Mouse (Mus musculus) heart, embryonic 14.5 days (tissue): Measurements from ENCODE around the gene Agrn. TPM values are rescaled to one million over a fixed set of nuclear protein-coding genes. Genes with fewer than 3 reads are reported as not detected.
"Not testable (repeated sequence)": the region's sequence is repeated elsewhere in the genome, so short reads cannot be mapped to it uniquely, and the experiment has no call there.

ENCODE experiments used
- ATAC-seq: fragments of 200-750 bp; cut with Nextera tagmentation; 2 replicates; pipeline ENCODE4 v1.8.0; 2017; ENCODE audit warnings: low read depth, moderate TSS enrichment; ENCODE audit not compliant: insufficient number of reproducible peaks, insufficient read depth, low FRiP score
- H3K27ac ChIP-seq, 2 experiments: fragments of 200-500 bp in 1 of 2; fragments of 300-500 bp in 1 of 2; sonication (generic) in 1 of 2; replicated peaks in 1 of 2; 2 replicates each; pipeline ENCODE4 v1.5.1; 2012 to 2014; ENCODE audit warnings: low read depth in 2 of 2, low read length in 2 of 2, control low read depth in 1 of 2, mild to moderate bottlenecking in 1 of 2, mixed read lengths in 1 of 2; ENCODE audit not compliant: control insufficient read depth in 1 of 2, insufficient read depth in 1 of 2
- H3K27me3 ChIP-seq: fragments of 300-500 bp; sonication (generic); 2 replicates; pipeline ENCODE4 v1.6.1; 2014; ENCODE audit warnings: mild to moderate bottlenecking, low read length, control low read depth; ENCODE audit not compliant: control insufficient read depth, insufficient read depth
- H3K36me3 ChIP-seq: fragments of 300-500 bp; sonication (generic); 2 replicates; pipeline ENCODE4 v1.6.1; 2014; ENCODE audit warnings: mild to moderate bottlenecking, control low read depth, low read length, mixed read lengths; ENCODE audit not compliant: control insufficient read depth, insufficient read depth
- H3K4me1 ChIP-seq, 2 experiments: fragments of 200-500 bp in 1 of 2; fragments of 300-500 bp in 1 of 2; sonication (generic) in 1 of 2; 2 replicates each; pipeline ENCODE4 v1.6.1; 2012 to 2014; ENCODE audit warnings: low read length in 2 of 2, control low read depth in 1 of 2, mixed read lengths in 1 of 2; ENCODE audit not compliant: control insufficient read depth in 2 of 2, insufficient read depth in 2 of 2
- H3K4me2 ChIP-seq: fragments of 300-500 bp; sonication (generic); 2 replicates; pipeline ENCODE4 v1.6.1; 2014; ENCODE audit warnings: mild to moderate bottlenecking, low read length
- H3K4me3 ChIP-seq, 2 experiments: fragments of 200-500 bp in 1 of 2; fragments of 300-500 bp in 1 of 2; sonication (generic) in 1 of 2; 2 replicates each; pipeline ENCODE4 v1.5.1; 2012 to 2014; ENCODE audit warnings: low read length in 2 of 2, mild to moderate bottlenecking in 2 of 2, control low read depth in 1 of 2, low read depth in 1 of 2, moderate library complexity in 1 of 2; ENCODE audit not compliant: control insufficient read depth in 1 of 2, insufficient read depth in 1 of 2
- H3K9ac ChIP-seq: fragments of 300-500 bp; sonication (generic); 2 replicates; pipeline ENCODE4 v1.6.1; 2014; ENCODE audit warnings: mild to moderate bottlenecking, low read length
- H3K9me3 ChIP-seq: fragments of 300-500 bp; sonication (generic); 2 replicates; pipeline ENCODE4 v1.6.1; 2016; ENCODE audit warnings: low read length, control low read depth; ENCODE audit not compliant: control insufficient read depth
- WGBS: fragments of 180-500 bp; shearing (Covaris S2); extraction: QIAGEN DNeasy Blood & Tissue Kit; methylation state at CpG from one replicate; pipeline ENCODE4 v1.1.7; 2014; 5-methylcytosine and 5-hydroxymethylcytosine counted together
- polyA plus RNA-seq: library from polyadenylated mRNA; unstranded; fragments of >200 nt; fragmentation: Nextera tagmentation; extraction: Ambion mirVana; gene quantifications from 2 replicates; pipeline ENCODE4 v1.2.1, GENCODE M21; 2014

Agrn gene
- polyA plus RNA-seq, 1 experiment from 2014 or later: 47.0 TPM

DNA sequence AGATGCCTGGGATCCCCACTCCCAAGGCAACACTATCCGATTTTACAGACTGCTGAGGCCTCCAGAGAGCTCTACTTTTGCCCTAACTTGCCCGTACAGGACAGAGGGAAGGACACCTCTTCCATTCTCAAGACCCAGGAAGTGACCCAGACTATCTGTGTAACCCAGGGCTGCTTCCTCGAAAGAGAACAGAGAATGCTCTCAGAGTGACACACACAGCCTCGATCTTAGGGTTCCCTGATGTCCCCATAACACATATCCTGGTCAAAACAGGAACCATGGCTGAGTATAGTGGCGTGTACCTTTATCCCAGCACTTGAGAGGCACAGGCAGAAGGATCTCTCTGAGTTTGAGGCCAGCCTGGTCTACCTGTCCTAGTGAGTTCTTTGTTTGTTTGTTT, 13.5 kb downstream of the Agrn start:
- Histone ChIP-seq H3K27me3 (no peaks in the 10 kb centered on the region), H3K4me2 (no peak overlapping the region), H3K36me3 (peaks cover 52% of the 10 kb centered on the region), H3K27ac (no peak overlapping the region), H3K9ac (no peak overlapping the region), H3K9me3 (no peaks in the 10 kb centered on the region), H3K4me1 (peaks cover 19 to 43% of the 10 kb centered on the region in 2 experiments), H3K4me3 (no peak overlapping the region)
- 77% methylated on average over 5 of the region's 5 CpGs for WGBS
- no peak for ATAC-seq

DNA sequence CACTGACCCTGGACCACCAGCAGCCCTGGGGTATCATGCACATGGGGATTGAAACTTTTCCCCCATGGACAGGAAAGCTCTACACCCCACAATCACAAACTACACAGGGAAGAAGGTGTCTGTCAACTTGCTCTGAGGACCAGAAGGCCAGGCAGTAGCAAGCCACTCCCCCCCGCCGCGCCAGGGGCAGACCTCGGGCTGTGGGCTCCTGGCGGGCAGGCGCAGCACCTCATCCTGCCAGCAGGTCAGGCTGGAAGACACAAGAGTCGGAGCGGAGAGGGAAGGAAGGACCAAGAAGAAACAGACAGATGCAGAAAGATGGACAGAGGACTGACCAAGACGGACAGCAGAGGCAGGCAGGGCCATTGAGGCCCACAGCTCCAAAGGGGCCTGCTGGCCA, 19.7 kb downstream of the Agrn start:
- Histone ChIP-seq H3K27me3 (no peaks in the 10 kb centered on the region), H3K36me3 (peaks cover 85% of the 10 kb centered on the region), H3K27ac (no peak overlapping the region), H3K4me3 (no peak overlapping the region), H3K9me3 (no peaks in the 10 kb centered on the region), H3K9ac (no peak overlapping the region), H3K4me1 (no peaks in the 10 kb centered on the region), H3K4me2 (no peak overlapping the region)
- no peak for ATAC-seq
- 92% methylated on average over 9 of the region's 9 CpGs for WGBS

- Histone ChIP-seq H3K9me3 (no peaks in the 10 kb centered on the region), H3K36me3 (peaks cover 99% of the 10 kb centered on the region), H3K27me3 (no peaks in the 10 kb centered on the region), H3K27ac (no peak overlapping the region), H3K9ac (no peak overlapping the region), H3K4me3 (no peak overlapping the region), H3K4me1 (no peaks in the 10 kb centered on the region), H3K4me2 (no peak overlapping the region)
- ATAC-seq: no peak
- WGBS: 90% methylated on average over 11 of the region's 11 CpGs
Observed at GRCm38 (mm10) chr4:156171828-156172227, 25.5 kb downstream of the Agrn start.

DNA sequence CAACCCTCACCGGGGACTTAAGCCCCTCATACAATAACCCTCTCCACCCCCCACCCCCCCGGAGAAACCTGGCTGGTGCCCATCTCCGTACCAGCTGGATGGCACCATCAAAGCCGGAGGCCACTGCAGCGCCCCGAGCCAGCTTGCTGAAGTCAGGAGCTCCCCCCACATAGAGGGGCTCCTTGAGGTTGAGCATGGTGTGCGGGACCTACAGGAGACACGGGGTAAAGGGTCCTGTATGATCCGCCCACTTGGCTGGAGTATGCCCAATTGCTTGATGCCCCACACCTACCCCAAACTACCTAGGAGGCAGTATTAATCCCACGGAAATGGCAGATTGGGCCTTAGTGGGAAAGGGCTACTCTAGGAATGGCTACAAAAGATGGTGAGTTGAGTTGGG, 28.2 kb downstream of the Agrn start:
- no peak overlapping the region for H3K9ac ChIP-seq
- no peaks in the 10 kb centered on the region for H3K27me3 ChIP-seq
- no peak for ATAC-seq
- no peaks in the 10 kb centered on the region for H3K4me1 ChIP-seq
- H3K9me3 ChIP-seq: no peaks in the 10 kb centered on the region
- WGBS: 95% methylated on average over 10 of the region's 10 CpGs
- no peak overlapping the region for H3K4me3 ChIP-seq
- H3K36me3 ChIP-seq: peaks cover 100% of the 10 kb centered on the region
- no peak overlapping the region for H3K27ac ChIP-seq
- H3K4me2 ChIP-seq: no peak overlapping the region

DNA sequence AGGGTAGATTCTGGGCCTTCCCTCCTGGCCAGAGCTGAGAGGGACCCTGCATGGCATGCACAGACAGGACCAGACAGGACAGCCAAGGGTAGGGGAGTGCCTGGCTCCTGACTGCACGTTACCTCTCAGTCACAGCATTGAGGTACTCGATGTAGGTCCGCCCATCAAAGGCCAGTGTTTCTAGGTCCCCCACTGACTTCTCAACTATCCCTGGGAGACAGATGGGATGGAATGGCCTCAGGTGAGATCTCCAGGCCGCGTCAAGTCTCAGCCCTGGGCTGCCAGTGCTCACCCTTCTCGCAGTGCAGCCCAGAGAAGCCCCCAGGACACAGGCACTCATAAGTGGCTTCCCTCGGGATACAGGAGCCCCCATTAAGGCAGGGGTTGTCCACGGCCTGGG, 28.7 kb downstream of the Agrn start:
- no peak for ATAC-seq
- no peaks in the 10 kb centered on the region for H3K9me3 ChIP-seq
- H3K4me3 ChIP-seq: no peak overlapping the region
- WGBS: 92% methylated on average over 8 of the region's 8 CpGs
- no peak overlapping the region for H3K9ac ChIP-seq
- H3K4me2 ChIP-seq: no peak overlapping the region
- H3K36me3 ChIP-seq: peaks cover 100% of the 10 kb centered on the region
- no peaks in the 10 kb centered on the region for H3K4me1 ChIP-seq
- H3K27ac ChIP-seq: no peak overlapping the region
- H3K27me3 ChIP-seq: no peaks in the 10 kb centered on the region

DNA sequence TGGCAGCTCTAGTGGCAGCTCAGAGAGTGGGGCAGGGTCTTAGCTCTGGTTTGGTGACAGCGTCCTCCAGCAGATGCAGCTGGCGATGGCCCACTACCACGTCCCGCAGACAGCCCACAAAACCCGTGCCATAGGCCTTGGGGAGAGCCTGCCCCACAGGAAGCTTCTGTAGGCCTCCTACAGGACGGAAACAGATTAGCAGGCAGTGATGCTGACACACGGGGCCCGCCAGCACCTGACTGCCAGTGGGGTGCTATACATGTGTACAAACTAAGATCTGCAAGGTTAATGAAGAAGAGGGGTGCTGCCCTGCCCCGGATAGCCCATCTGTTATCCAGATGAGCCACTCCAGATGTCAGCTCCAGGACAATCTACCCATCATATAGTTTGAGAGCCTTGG, 30.8 kb downstream of the Agrn start:
- Histone ChIP-seq H3K36me3 (peaks cover 89% of the 10 kb centered on the region), H3K27me3 (no peaks in the 10 kb centered on the region), H3K4me1 (no peaks in the 10 kb centered on the region), H3K4me3 (no peak overlapping the region), H3K4me2 (no peak overlapping the region), H3K27ac (no peak overlapping the region), H3K9ac (no peak overlapping the region), H3K9me3 (peaks cover 7% of the 10 kb centered on the region; the same call in 1 of the 2 replicates)
- WGBS: 89% methylated on average over 9 of the region's 9 CpGs
- no peak for ATAC-seq

DNA sequence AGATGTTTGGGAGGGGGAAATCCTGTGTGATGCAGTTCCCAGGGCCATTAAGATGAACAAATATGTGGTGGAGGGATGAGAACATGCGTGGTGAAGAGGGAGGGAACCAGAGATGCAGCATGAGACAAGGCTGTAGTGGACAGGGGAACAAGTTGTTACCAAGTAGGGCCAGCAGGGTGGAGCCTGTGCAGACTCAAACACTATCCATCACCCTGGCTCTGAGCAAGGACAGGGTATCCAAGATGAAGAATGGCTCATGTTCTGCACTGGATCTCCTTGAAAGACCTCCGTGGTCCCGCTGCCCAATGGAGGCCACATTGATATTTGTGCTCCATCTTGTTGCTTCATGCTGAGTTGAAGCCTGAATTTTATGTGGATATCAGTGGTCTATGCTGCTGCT, 42.5 kb downstream of the Agrn start:
- Histone ChIP-seq H3K36me3 (no peaks in the 10 kb centered on the region), H3K27ac (no peak overlapping the region), H3K9me3 (peaks cover 6% of the 10 kb centered on the region; the same call in 1 of the 2 replicates), H3K4me3 (no peak overlapping the region), H3K27me3 (no peaks in the 10 kb centered on the region), H3K4me1 (no peaks in the 10 kb centered on the region), H3K4me2 (no peak overlapping the region), H3K9ac (no peak overlapping the region)
- 88% methylated on average over 3 of the region's 3 CpGs for WGBS
- ATAC-seq: no peak

GRCm38 (mm10) chr4:156150887-156151286, 46.4 kb downstream of the Agrn start:
- H3K9me3 ChIP-seq, H3K27ac ChIP-seq, H3K27me3 ChIP-seq, H3K4me1 ChIP-seq, H3K4me2 ChIP-seq, H3K4me3 ChIP-seq, H3K36me3 ChIP-seq, H3K9ac ChIP-seq, ATAC-seq: not testable (repeated sequence)
- 70% methylated on average over 10 of the region's 10 CpGs for WGBS
